Mouse (Mus musculus) leukemia stem cell, adult 10-12 weeks (primary cell): ENCODE data around the gene Lce3f. TPM values are rescaled to one million over a fixed set of nuclear protein-coding genes. Genes with fewer than 3 reads are reported as not detected.

Source experiments
- polyA plus RNA-seq: library from polyadenylated mRNA; stranded (reverse); fragments of >175 nt; gene quantifications from 2 replicates; pipeline ENCODE4 v1.2.3, GENCODE M21; 2012; ENCODE audit warnings: low replicate concordance

The Lce3f gene
- polyA plus RNA-seq: not detected in 2 replicates

GRCm38 (mm10) chr3:92991926-92992325, at the start of gene Lce3f:
TSS of gene Lce3f (plus strand) at chr3:92992226.

GRCm38 (mm10) chr3:92944186-92944585, 47.8 kb upstream of the Lce3f start, which contains the start of gene Lce3c:
TSS of gene Lce3c (plus strand) at chr3:92944486.

GRCm38 (mm10) chr3:92957090-92957489, 34.9 kb upstream of the Lce3f start, which contains the start of gene Lce3d:
TSS of gene Lce3d (plus strand) at chr3:92957390.

GRCm38 (mm10) chr3:92966761-92967160, 25.3 kb upstream of the Lce3f start, which contains the start of gene Lce3e:
TSS of gene Lce3e (plus strand) at chr3:92967061.

GRCm38 (mm10) chr3:93015460-93016104, 23.6 kb downstream of the Lce3f start, which contains the start of gene Crct1:
TSS of gene Crct1 (minus strand) at chr3:93015687.

GRCm38 (mm10) chr3:93018960-93019359, 26.9 kb downstream of the Lce3f start, which contains the start of gene Lce1m:
TSS of gene Lce1m (minus strand) at chr3:93019060.

Other genes with a start within 250 kb of the Lce3f start
- gene Lce1g, start 239.9 kb upstream of the Lce3f start, polyA plus RNA-seq: not detected in 2 replicates
- not detected in 2 replicates for gene Lce1h, start 227.2 kb upstream of the Lce3f start, polyA plus RNA-seq
- not detected in 2 replicates for gene Lce1i, start 213.3 kb upstream of the Lce3f start, polyA plus RNA-seq
- gene Lce1j, start 201.7 kb upstream of the Lce3f start, polyA plus RNA-seq: not detected in 2 replicates
- gene Lce1k, start 184.3 kb upstream of the Lce3f start, polyA plus RNA-seq: not detected in 2 replicates
- gene Kprp, start 165.0 kb upstream of the Lce3f start, polyA plus RNA-seq: not detected in 2 replicates
- not detected in 2 replicates for gene Lce1l, start 140.9 kb upstream of the Lce3f start, polyA plus RNA-seq
- gene 2310050C09Rik, start 122.0 kb upstream of the Lce3f start, polyA plus RNA-seq: not detected in 2 replicates
- not detected in 2 replicates for gene Lce3a, start 66.0 kb upstream of the Lce3f start, polyA plus RNA-seq
- gene Lce3b, start 59.2 kb upstream of the Lce3f start, polyA plus RNA-seq: not detected in 2 replicates
- not detected in 2 replicates for gene Lce3c, start 47.7 kb upstream of the Lce3f start, polyA plus RNA-seq
- not detected in 2 replicates for gene Lce3d, start 34.8 kb upstream of the Lce3f start, polyA plus RNA-seq
- not detected in 2 replicates for gene Lce3e, start 25.2 kb upstream of the Lce3f start, polyA plus RNA-seq
- gene Crct1, start 23.5 kb downstream of the Lce3f start, polyA plus RNA-seq: not detected in 2 replicates
- not detected in 2 replicates for gene Lce1m, start 26.8 kb downstream of the Lce3f start, polyA plus RNA-seq
- gene Gm4858, start 76.6 kb downstream of the Lce3f start, polyA plus RNA-seq: not detected in 2 replicates
- gene Crnn, start 152.6 kb downstream of the Lce3f start, polyA plus RNA-seq: not detected in 2 replicates
- gene Flg2, start 205.1 kb downstream of the Lce3f start, polyA plus RNA-seq: not detected in 2 replicates